Mouse (Mus musculus): ENCODE results near the gene Sh2b2.
"Not testable (repeated sequence)": the region's sequence is repeated elsewhere in the genome, so short reads cannot be mapped to it uniquely, and the experiment has no call there.

Gene Sh2b2

DNA sequence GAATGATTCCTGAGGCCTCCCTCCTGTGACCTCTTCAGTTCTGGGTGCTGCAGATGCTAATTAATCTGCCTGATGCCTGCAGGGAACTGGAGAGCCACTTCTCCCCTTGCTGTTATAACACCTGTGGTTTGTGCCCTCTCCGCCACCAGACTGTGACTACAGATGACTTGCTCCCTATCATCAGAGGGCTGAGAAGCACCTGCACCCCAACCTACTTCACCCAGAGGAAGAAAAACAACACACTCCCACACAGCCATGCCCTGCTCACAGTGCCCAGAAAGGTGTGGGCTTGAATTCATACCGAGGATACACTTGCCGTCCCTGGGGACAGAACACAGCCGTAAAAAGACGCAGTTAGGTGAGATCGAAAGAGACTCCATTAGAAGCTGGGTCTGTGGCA is 5.2 kb downstream of the Sh2b2 start:
- DNase-seq (ENCODE audit: extremely low spot score, low read depth, low spot score), result no peak

- DNase-seq (ENCODE audit: extremely low spot score, low read depth, low spot score), result no peak
These were observed 6.0 kb downstream of the Sh2b2 start for GRCm38 (mm10) chr5:136240381-136240780.

DNA sequence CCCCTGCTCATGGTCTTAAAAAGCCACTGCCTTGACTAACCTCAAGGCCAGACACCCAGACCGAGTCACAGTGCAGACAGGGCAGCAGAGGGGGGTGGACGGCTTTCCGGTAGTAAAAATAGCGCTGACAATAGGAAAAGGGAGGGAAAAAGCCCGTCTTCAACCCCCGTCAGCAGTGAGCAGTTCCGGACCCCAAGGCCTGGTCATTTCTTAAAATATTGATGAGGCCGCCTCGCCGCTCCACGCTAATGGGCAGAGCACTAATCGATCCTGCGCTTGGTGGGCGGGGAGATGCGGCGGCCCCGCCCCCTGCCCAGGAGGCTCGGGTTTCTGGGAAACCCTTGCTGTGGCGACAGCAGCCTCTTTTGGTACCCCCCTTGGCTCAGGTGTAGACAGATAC is 8.7 kb downstream of the Sh2b2 start:
- DNase-seq (ENCODE audit: extremely low spot score, low read depth, low spot score), result no peak

DNA sequence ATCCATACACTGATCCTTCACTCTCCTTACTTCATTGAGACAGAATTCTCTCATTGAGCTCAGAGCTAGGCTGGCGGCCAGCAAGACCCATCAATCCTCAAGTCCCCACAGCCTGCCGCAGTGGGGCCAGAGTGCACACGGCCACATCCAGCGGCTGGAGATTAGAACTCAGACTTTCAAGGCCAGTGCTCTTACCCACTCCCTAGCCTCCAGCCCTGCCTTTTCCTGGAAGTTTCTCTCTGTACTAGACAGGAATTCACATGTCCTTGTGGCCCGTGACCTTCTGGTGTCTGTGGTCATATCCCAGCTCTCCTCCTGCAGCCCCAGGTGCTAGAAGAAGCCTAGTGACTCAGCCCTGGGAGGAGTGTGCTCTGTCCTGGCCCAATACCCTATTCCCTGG is 9.7 kb downstream of the Sh2b2 start:
- no peak for DNase-seq (ENCODE audit: extremely low spot score, low read depth, low spot score)

DNA sequence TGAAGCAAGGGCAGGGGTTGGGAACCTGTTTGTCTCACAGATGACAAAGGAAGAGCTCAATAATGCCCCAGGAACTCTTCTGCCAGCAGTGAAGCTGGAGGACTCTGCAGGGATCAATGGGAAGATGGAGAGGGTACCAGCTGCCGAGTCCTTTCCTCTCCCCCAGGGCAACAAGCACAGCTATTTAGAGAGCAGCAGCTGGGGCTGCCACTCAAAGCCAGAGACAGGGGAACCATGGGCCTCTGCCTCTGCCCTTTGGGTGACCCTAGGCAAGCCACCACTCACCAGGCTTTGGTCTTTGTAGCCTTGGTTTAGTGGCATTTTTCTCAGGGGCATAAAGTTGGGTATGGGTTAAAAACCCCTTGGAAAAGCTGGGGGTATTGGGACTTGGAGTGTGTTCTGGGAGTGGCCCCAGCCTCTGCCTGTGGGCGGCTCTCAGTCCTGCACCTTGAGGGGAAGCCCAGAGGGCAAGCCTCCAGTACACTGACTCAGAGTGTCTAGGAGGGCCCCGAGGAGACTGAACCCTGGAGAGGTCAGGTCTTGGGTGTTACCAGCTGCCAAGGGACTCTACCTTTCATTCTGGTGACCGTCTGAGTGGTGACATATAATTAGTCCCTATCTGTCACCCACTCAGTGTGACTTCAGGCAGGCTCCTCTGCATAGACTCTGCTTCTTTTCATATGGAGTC is 15.9 kb downstream of the Sh2b2 start:
- no peak for DNase-seq (ENCODE audit: extremely low spot score, low read depth, low spot score)

DNA sequence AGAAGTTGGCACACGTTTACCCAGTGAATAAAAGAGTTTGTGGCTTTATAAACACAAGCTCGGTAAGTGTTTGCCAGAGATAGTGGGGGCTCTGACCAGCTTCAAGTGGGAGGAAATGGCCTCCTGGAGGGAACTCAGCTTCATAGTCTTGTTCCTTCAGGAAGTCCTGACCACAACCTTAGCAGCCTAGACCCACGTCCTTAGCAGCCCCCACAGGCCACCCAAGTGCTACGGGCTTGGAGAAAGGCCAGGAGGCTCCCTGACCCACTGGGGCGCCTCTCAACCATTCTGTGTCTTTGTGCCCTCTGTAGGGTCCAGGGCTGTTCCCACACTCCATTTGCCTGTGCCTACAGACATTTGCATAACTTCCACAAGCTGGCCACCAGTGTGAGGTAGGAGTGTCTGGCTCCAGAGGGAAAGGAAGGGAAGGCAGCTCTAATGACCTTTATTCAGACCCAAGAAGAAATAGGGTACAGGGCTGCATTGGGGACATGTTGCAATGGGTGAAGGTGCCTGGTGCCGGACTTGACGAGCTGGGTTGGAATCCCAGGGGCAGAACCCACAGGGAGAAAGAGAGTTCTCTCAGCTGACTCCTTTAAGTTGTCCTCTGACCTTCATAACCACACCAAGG is 20.0 kb downstream of the Sh2b2 start:
- no peak for DNase-seq (ENCODE audit: extremely low spot score, low read depth, low spot score)

DNA sequence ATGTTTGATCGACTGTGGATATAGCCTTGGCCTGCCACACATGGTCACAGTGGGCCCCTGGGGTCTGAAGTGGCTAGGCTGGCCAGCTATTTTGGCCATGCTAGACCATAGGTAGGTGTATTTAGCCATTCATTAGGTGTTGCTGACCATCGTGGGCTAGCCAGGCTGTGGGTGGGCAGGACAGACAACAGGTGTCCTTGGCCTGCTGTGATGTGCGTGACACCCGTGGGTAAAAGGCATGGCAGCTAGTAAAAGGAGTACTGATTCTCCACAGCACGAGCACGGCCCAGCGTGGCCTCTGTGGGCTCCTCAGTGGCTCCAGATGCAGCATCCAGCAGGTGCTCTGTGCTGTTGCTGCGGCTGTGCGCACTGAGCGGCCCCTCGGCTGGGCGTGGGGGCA is 27.8 kb downstream of the Sh2b2 start:
- no peak for DNase-seq (ENCODE audit: extremely low spot score, low read depth, low spot score)

DNA sequence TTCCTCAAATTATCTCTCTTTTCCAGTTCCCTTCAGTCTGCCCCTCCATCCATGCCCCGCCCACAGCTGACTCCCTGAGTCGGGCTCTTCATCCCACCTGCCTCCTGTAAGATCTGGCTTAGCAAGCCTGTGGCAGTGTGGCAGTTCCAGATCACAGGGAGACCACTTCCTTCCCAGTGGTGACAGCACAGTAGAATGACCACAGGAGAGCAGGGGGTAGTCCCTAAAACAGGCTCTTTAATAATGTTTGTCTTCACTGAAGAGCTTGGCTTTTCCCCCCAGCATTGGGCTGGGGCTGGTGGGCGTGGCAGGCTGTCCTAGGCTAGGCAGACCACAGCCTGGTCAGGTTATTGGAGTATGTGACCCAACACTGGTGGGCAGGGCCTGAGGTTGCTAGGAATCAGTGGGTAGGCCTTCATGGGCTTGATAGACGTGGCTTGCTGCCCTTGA is 28.4 kb downstream of the Sh2b2 start:
- DNase-seq (ENCODE audit: extremely low spot score, low read depth, low spot score), result no peak

GRCm38 (mm10) chr5:136217004-136217665 is 29.2 kb downstream of the Sh2b2 start:
- no peak for DNase-seq (ENCODE audit: extremely low spot score, low read depth, low spot score)

- no peak for DNase-seq (ENCODE audit: extremely low spot score, low read depth, low spot score)
These were observed 30.4 kb downstream of the Sh2b2 start for GRCm38 (mm10) chr5:136215958-136216357.

- DNase-seq (ENCODE audit: extremely low spot score, low read depth, low spot score), result no peak
These were observed 31.1 kb downstream of the Sh2b2 start for GRCm38 (mm10) chr5:136215211-136215610.

DNA sequence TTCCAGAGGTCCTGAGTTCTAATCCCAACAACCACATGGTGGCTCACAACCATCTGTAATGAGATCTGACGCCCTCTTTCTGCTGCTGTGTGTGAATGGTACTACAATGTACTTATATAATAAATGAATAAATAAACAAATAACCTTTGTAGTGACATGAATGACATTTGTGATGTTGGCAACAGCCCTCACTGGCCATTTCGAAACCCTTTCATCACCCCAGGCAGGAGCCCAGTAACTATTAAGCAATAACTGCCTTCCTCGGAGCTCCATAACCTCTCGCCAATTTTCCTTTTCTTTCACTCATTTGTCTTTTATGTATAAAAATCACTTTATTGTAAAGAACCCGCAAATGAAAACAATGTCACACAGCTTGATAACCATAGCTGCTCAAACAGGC is 32.6 kb downstream of the Sh2b2 start:
- DNase-seq (ENCODE audit: extremely low spot score, low read depth, low spot score), result no peak

- DNase-seq (ENCODE audit: extremely low spot score, low read depth, low spot score), result no peak
These were observed 33.6 kb downstream of the Sh2b2 start for GRCm38 (mm10) chr5:136212716-136213115.

DNA sequence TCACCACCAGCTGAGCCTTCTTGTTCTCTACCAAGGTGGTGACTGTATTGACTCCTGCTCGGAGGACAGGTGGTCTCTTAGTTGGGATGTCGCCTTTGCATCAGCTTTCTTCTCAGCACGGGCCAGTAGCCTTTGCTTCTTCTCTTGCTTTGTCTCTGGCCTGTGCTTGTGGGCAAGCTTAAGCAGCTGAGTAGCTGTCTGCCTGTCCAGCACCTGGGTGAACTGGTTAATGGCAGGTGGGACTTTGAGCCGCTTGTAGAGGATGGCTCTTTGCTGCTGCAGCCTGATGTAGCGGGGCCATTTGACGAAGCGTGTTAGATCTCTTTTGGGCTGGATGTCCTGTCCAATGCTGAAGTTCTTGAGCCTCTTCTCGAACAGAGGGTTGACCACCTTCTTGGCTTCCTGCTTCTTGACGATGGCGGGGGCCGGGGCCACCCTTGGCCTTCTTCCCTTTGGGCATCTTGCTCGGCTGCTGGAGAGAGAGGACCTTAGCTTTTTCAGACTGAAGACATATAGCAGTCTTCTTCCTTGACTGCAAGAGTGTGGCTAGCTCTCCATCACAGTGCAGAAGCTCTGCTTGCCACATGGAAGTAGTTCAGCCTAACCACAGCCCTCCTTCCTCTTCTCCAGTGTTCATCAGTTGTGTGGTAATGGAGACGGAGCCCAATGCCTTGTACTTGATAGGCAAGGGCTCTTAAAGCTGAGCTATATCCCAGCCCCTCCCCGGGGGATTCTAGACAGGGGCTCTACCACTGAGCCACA is 34.8 kb downstream of the Sh2b2 start:
- DNase-seq (ENCODE audit: extremely low spot score, low read depth, low spot score), result not testable (repeated sequence)

- DNase-seq (ENCODE audit: extremely low spot score, low read depth, low spot score), result no peak
These were observed 35.8 kb downstream of the Sh2b2 start for GRCm38 (mm10) chr5:136210549-136210948.

DNA sequence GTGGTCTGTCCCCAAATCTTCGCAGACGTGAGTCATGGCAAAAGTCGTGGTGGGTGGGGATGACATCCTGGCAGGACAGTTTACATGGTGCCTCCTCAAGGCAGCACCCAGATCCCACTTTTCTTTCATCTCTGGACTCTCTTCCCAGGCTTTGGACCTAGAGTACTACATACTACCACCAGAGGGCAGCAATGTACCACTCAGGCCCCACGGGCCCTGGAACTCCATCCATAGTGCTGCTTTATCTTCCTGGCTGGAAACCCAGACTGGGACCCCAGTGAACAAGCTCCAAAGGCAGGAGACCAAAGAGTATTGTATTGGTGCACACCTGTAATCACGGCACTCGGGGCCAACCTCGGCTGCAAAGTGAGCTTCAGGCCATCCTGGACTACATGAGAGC is 44.5 kb downstream of the Sh2b2 start:
- DNase-seq (ENCODE audit: extremely low spot score, low read depth, low spot score), result peak; percentile 62

DNA sequence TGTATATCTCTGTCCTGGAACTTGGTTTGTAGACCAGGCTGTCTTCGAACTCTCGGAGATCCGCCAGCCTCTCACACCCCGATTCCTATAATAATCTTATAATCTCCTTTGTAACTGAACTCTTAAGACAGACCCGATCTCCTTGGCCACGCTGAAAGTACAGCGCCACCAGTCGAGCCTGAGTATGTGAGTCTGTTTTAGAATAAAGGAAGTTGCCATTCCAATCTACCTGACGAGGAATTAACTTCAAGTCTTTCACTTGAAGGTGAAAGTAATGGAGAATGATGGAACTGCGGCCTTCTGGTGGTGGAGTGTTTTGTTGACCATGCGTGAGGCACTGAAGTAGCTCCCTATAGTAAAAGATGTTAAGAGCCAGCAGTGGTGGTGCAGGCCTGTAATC is 46.8 kb downstream of the Sh2b2 start:
- no peak for DNase-seq (ENCODE audit: extremely low spot score, low read depth, low spot score)

DNA sequence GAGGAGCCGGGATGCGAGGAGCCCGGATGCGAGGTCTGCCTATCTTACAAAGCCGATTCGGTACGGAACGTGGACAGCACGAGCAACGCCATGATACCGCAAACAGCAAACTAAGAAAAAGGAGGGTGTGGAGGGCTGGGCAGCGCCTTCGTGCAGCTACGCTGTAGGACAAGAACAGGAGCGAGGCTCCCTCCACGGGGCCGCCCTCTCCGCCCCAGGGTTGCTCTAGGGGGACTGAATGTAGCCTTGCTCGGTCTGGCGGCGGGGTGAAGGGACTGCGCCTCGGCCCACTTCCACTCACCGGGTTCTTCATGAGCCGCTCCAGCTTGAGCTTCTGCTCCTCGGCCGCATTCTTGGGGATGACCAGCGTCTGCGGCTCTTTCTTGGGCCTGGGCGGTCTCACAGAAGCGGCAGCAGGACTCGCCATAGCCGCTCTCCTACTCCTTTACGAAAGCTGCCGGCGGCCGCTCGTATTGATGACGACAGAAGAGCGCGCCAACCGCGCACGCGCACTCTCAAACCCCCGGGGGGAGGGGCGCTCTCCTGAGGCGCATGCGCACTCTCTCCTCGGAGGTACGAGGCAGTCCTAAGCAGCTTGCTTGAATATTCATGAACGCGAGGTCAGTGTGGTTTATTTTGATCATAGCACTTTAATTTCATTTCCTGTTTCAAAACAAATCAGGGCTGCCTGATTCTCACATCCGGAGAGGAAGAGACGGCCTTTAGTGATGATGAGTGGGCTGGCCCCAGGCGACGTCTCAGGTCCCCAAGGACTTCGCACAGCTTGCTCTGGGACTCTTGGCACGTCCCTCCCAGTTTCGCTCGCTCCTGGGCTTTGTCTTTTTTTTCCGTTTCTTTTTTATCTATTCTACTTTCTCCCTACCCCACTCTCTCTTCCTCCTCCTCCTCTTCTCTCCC is 47.6 kb downstream of the Sh2b2 start, which contains the start of gene Prkrip1:
TSS of gene Prkrip1 (minus strand) at position 490 of the 918 bp plus-strand sequence.
- peak; percentile 97 for DNase-seq (ENCODE audit: extremely low spot score, low read depth, low spot score)

- no peak for DNase-seq (ENCODE audit: extremely low spot score, low read depth, low spot score)
These were observed 54.5 kb downstream of the Sh2b2 start for GRCm38 (mm10) chr5:136191870-136192269.

DNA sequence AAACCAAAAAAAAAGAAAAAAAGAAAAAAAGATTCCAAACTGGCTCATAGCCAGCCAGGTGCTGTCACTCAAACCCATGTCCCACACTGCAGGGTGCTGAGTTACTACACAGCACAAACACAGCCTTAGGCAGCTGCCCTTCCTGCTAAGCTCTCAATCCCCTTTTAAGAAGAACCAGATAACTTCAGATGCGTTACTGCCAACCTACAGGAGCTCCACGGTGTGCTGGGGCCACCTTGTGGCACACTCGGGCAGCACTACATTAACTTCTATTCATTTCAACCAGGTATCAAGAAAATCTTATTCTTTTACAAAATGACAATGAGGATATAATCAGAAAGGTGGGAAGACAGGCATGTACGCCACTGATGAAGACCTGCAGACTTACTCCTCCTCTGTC is 59.6 kb downstream of the Sh2b2 start:
- no peak for DNase-seq (ENCODE audit: extremely low spot score, low read depth, low spot score)

Data from hindlimb bud, embryonic 11.5 days (tissue).